Mouse (Mus musculus) forebrain, embryonic 11.5 days (tissue): Measurements from ENCODE around the gene Dnajc22. TPM values are rescaled to one million over a fixed set of nuclear protein-coding genes. Genes with fewer than 3 reads are reported as not detected.
"Not testable (repeated sequence)": the region's sequence is repeated elsewhere in the genome, so short reads cannot be mapped to it uniquely, and the experiment has no call there.

Experiments used
- ATAC-seq: fragments of 200-750 bp; cut with Nextera tagmentation; replicated peaks from 2 replicates; pipeline ENCODE4 v1.8.0; 2017; ENCODE audit warnings: moderate TSS enrichment; ENCODE audit not compliant: low FRiP score
- DNase-seq: peaks from one replicate; pipeline ENCODE4 v3.0.0-alpha.2; 2017; ENCODE audit warnings: low spot score
- H3K27ac ChIP-seq: fragments of 300-500 bp; sonication (generic); 2 replicates; pipeline ENCODE4 v1.5.1; 2014; ENCODE audit warnings: low read depth, low read length
- H3K27me3 ChIP-seq: fragments of 300-500 bp; sonication (generic); 2 replicates; pipeline ENCODE4 v1.6.1; 2014; ENCODE audit warnings: mild to moderate bottlenecking, low read length, mixed read lengths; ENCODE audit not compliant: control insufficient read depth, insufficient read depth
- H3K36me3 ChIP-seq: fragments of 300-500 bp; sonication (generic); 2 replicates; pipeline ENCODE4 v1.6.1; 2014; ENCODE audit warnings: mild to moderate bottlenecking, low read length, moderate library complexity, mixed read lengths; ENCODE audit not compliant: control insufficient read depth, insufficient read depth
- H3K4me1 ChIP-seq: fragments of 300-500 bp; sonication (generic); replicated peaks from 2 replicates; pipeline ENCODE4 v1.6.1; 2014; ENCODE audit warnings: low read length, mixed read lengths; ENCODE audit not compliant: control insufficient read depth, insufficient read depth
- H3K4me2 ChIP-seq: fragments of 300-500 bp; sonication (generic); 2 replicates; pipeline ENCODE4 v1.6.1; 2014; ENCODE audit warnings: low read depth, mild to moderate bottlenecking, low read length, moderate library complexity, mixed read lengths; ENCODE audit not compliant: severe bottlenecking
- H3K4me3 ChIP-seq: fragments of 300-500 bp; sonication (generic); 2 replicates; pipeline ENCODE4 v1.5.1; 2014; ENCODE audit warnings: low read depth, low read length
- H3K9ac ChIP-seq: fragments of 300-500 bp; sonication (generic); 2 replicates; pipeline ENCODE4 v1.6.1; 2014; ENCODE audit warnings: low read length
- H3K9me3 ChIP-seq: fragments of 300-500 bp; sonication (generic); 2 replicates; pipeline ENCODE4 v1.6.1; 2016; ENCODE audit warnings: low read length, mixed read lengths; ENCODE audit not compliant: control insufficient read depth
- WGBS: fragments of 180-500 bp; shearing (Covaris S2); extraction: QIAGEN DNeasy Blood & Tissue Kit; methylation state at CpG from one replicate; pipeline ENCODE4 v1.1.7; 2014; 5-methylcytosine and 5-hydroxymethylcytosine counted together
- polyA plus RNA-seq: library from polyadenylated mRNA; unstranded; fragments of >200 nt; fragmentation: Nextera tagmentation; extraction: Ambion mirVana; gene quantifications from 2 replicates; pipeline ENCODE4 v1.2.1, GENCODE M21; 2014

The Dnajc22 gene
- 0.16 and 0.40 TPM in 2 replicates for polyA plus RNA-seq

DNA sequence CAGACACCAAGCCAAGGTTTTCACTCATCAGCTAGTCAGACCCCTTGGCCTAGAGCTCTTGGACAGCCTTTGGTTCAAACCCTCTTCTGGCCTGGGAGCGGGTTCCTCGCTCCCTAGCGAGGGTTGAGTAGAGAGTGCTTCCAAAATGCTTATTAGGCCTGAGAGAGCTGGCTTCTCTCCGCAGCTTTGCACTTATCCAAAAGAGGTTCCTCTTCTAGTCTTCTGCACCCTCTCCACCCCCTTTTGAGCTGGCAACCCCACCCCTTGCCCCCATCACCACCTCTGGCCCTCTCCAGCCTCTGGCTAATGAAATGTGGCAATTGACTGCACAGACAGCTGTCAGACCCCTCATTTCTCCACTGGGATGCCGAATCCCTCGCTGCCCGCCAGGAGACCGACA lies at the start of gene Dnajc22:
Gene Dnajc22 (plus strand): TSS at position 301 of the 400 bp plus-strand sequence.
- peak within 1 kb of the TSS; percentile 62 for H3K9ac ChIP-seq
- peaks cover 27% of the 10 kb centered on the region for H3K4me1 ChIP-seq
- no peaks in the 10 kb centered on the region for H3K36me3 ChIP-seq
- peak within 1 kb of the TSS; percentile 87 for H3K4me2 ChIP-seq
- ATAC-seq (no peak), DNase-seq (no peak)
- no peaks in the 10 kb centered on the region for H3K9me3 ChIP-seq
- no peak within 1 kb of the TSS for H3K27ac ChIP-seq
- peaks cover 86% of the 10 kb centered on the region for H3K27me3 ChIP-seq
- peak within 1 kb of the TSS; percentile 40 for H3K4me3 ChIP-seq
- WGBS: 11% methylated on average over 8 of the region's 8 CpGs

DNA sequence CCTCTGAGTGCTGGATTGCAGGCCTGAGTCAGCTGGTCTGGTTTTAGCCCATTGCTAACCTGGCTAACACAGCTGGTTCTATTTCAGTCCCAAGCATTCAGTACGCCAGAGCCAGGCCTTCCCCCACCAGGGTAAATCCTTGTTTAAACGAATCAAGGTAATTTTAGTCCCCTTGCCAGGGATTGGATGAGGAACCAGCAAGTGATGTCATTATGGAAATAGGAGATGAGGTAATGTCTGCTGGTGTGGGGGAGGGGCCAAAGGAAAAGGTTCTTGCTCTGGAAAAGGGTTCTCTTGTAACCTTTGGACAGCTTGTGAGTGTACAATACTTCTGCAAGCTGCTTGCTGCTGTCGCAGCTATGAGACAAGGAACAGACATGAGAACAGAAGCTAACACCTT lies 48.1 kb upstream of the Dnajc22 start:
- no peak overlapping the region for H3K27ac ChIP-seq
- no peak for DNase-seq

DNA sequence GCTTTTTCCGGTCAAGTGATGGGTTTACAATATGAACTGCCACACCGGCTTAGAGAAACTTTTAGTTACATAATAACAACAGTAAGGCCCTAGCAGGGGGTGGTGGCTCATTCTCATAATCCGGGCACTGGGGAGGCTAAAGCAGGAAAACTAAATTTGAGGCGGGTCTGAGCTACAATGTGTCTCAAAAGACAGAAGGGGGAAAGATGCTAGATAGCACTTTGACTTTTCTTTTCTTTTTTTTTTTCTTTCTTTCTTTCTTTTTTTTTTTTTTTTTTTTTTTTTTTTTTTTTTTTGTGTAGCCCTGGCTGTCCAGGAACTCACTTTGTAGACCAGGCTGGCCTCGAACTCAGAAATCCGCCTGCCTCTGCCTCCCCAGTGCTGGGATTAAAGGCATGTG lies 47.2 kb upstream of the Dnajc22 start:
- H3K9me3 ChIP-seq, H3K27ac ChIP-seq, H3K9ac ChIP-seq, H3K27me3 ChIP-seq, ATAC-seq, H3K4me3 ChIP-seq, H3K4me1 ChIP-seq, DNase-seq, H3K4me2 ChIP-seq, H3K36me3 ChIP-seq: not testable (repeated sequence)
- 86% methylated on average over 6 of the region's 6 CpGs for WGBS

More for the DNA sequence above, 48.1 kb upstream of the Dnajc22 start:
- Histone ChIP-seq H3K4me3 (no peak overlapping the region), H3K4me1 (0 out of 2 replicates have a peak, but pooled peaks cover 3% of the 10 kb centered on the region), H3K27me3 (no peaks in the 10 kb centered on the region), H3K36me3 (no peaks in the 10 kb centered on the region), H3K4me2 (no peak overlapping the region), H3K9ac (no peak overlapping the region), H3K9me3 (no peaks in the 10 kb centered on the region)
- WGBS: 51% methylated on average over 3 of the region's 3 CpGs
- no peak for ATAC-seq

DNA sequence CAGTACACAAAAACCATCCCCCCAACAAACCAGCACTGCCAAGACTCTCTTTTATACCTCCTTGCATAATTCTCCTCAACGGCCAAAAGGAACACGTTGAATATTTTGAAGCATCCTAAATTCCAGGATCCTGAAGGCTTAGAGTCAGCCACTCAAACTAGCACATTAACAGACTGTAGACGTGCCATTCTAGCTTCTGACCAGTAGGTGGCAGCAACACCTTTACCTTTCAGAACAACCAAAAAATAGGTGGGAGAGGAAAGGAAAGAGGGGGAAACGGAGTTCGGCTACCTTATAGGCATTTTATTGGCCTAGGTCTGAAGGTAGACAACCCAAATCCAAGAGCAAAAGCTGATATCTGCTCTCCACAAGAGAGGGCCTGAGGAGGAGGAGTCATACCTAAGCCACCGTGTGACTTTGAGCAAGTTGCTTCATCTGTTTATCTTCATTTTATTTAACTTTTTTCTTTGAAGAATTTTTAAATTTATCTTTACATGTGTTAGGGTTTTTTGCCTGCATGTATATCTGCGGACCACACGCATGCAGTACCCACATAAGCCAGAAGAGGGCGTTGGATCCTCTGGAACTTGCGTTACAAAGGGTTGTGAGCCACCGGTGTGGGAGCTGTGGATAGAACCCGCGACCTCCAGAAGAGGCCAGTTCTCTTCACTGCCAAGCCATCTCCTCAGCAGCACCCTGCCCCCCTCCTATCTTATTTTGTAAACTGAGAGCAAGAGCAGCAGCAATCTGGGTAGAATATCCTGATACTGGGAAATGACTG lies 43.3 kb upstream of the Dnajc22 start:
- H3K27ac ChIP-seq: no peak overlapping the region
- peaks cover 19% of the 10 kb centered on the region for H3K27me3 ChIP-seq
- DNase-seq: peak; percentile 70
- peaks cover 7% of the 10 kb centered on the region; the same call in 1 of the 2 replicates for H3K4me1 ChIP-seq
- no peak overlapping the region for H3K9ac ChIP-seq
- ATAC-seq: no peak
- 36% methylated on average over 13 of the region's 13 CpGs for WGBS
- no peak overlapping the region for H3K4me3 ChIP-seq
- no peaks in the 10 kb centered on the region for H3K36me3 ChIP-seq
- H3K9me3 ChIP-seq: no peaks in the 10 kb centered on the region
- H3K4me2 ChIP-seq: no peak overlapping the region

DNA sequence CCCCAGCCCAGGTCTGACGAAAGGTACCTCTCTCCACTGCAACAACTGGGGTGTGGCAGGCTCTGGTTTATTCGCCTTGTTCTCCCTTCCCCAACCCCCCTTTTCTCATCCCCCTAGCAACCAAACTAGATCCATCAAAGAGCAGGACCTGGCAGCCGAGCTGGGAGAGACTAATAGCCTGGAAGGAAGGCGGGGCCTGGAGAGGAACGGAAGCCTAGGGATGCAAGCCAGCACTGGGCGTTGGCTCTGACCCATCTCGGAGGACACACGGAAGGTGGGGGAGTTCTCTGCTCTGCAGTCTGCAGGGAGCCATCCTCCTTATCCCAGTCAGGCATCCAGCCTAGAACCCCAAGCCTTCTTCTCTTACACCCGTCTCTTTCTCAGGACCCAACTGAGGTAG lies 39.6 kb upstream of the Dnajc22 start:
- no peaks in the 10 kb centered on the region for H3K9me3 ChIP-seq
- no peak overlapping the region for H3K27ac ChIP-seq
- no peak overlapping the region for H3K4me3 ChIP-seq
- 8% methylated on average over 9 of the region's 9 CpGs for WGBS
- no peak overlapping the region for H3K9ac ChIP-seq
- H3K4me1 ChIP-seq: peaks cover 10% of the 10 kb centered on the region; the same call in 1 of the 2 replicates
- peaks cover 54% of the 10 kb centered on the region for H3K27me3 ChIP-seq
- H3K36me3 ChIP-seq: no peaks in the 10 kb centered on the region
- H3K4me2 ChIP-seq: no peak overlapping the region
- no peak for ATAC-seq
- DNase-seq: no peak

DNA sequence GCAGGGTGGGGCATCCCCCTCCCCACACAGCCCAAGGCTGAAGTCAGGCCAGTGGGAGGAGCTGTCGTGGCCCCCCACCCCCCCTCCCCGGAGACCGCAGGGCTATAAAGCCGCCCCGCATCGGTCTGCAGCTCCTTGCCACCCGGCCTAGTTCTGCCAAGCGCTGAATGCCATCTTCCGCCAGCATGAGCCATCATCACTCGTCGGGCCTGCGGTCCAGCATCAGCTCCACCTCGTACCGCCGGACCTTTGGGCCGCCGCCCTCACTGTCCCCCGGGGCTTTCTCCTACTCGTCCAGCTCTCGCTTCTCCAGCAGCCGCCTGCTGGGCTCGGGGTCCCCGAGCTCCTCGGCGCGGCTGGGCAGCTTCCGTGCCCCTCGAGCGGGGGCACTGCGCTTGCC lies 37.9 kb upstream of the Dnajc22 start, which contains the start of gene Prph:
Gene Prph (plus strand): TSS at position 135 of the 400 bp plus-strand sequence.
- Histone ChIP-seq H3K4me3 (peak within 1 kb of the TSS; percentile 27), H3K36me3 (no peaks in the 10 kb centered on the region), H3K27me3 (peaks cover 58% of the 10 kb centered on the region), H3K4me2 (peak within 1 kb of the TSS; percentile 49), H3K27ac (no peak within 1 kb of the TSS), H3K9ac (no peak within 1 kb of the TSS), H3K4me1 (peaks cover 10% of the 10 kb centered on the region; the same call in 1 of the 2 replicates), H3K9me3 (no peaks in the 10 kb centered on the region)
- ATAC-seq: no peak
- no peak for DNase-seq
- 2% methylated on average over 29 of the region's 30 CpGs for WGBS

DNA sequence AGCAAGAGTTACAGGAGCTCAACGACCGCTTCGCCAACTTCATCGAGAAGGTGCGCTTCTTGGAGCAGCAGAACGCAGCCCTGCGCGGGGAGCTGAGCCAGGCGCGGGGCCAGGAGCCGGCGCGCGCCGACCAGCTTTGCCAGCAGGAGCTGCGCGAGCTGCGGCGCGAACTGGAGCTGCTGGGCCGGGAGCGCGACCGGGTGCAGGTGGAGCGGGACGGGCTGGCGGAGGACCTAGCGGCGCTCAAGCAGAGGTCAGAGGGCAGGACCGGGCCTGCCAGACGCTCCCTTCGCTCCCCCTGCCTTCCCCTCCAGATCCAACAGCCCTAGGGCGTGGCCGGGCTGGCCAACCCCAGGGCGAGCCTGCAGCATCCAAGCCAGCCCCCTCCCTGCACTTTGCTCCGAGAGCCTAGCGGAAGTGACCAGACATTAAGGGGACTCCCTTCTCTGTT lies 37.4 kb upstream of the Dnajc22 start:
- peaks cover 58% of the 10 kb centered on the region for H3K27me3 ChIP-seq
- no peaks in the 10 kb centered on the region for H3K9me3 ChIP-seq
- H3K9ac ChIP-seq: no peak overlapping the region
- DNase-seq: peak; percentile 66
- H3K36me3 ChIP-seq: no peaks in the 10 kb centered on the region
- 0% methylated on average over 37 of the region's 37 CpGs for WGBS
- H3K4me2 ChIP-seq: peak overlapping the region; percentile 49
- H3K4me3 ChIP-seq: peak overlapping the region; percentile 27
- peaks cover 10% of the 10 kb centered on the region; the same call in 1 of the 2 replicates for H3K4me1 ChIP-seq
- H3K27ac ChIP-seq: no peak overlapping the region
- 0 out of 2 replicates have a peak, but pooled peaks have one; percentile 39 for ATAC-seq

DNA sequence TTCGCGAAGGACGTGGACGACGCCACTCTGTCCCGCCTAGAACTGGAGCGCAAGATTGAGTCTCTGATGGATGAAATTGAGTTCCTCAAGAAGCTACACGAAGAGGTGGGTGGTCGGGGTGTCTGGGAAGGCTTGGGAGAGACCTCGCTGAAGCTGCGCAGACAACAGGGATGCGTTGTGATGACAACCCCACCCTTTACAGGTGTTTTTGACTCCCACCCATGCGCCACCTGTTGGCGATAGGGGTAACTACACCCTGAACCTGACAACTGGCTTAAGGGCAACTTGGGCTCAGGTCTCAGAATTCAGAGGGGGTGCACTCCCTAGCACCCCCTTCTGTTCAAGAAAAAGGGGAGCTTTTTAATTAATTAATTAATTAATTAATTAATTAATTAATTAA lies 36.6 kb upstream of the Dnajc22 start:
- Histone ChIP-seq H3K27me3 (peaks cover 58% of the 10 kb centered on the region), H3K9me3 (no peaks in the 10 kb centered on the region), H3K27ac (no peak overlapping the region), H3K9ac (no peak overlapping the region), H3K36me3 (no peaks in the 10 kb centered on the region), H3K4me1 (peaks cover 10% of the 10 kb centered on the region; the same call in 1 of the 2 replicates), H3K4me3 (no peak overlapping the region), H3K4me2 (no peak overlapping the region)
- DNase-seq (no peak), ATAC-seq (no peak)
- 6% methylated on average over 14 of the region's 14 CpGs for whole genome bisulfite sequencing
